Mouse (Mus musculus): ENCODE results near the gene Bmi1.

- no peak for TF ChIP-seq CTCF (IDR thresholded peaks at IDR 0.05; ENCODE audit: low read depth)
- no peak for TF ChIP-seq EP300 (optimal IDR thresholded peaks at IDR 0.05)
These were observed 3.1 kb upstream of the Bmi1 start for GRCm38 (mm10) chr2:18673766-18674165.
